Mouse (Mus musculus): ENCODE measurements around the gene Ppdpf. TPM values are rescaled to one million over a fixed set of nuclear protein-coding genes. Genes with fewer than 3 reads are reported as not detected.

Gene Ppdpf
- polyA plus RNA-seq, 1 experiment from 2014 or later, result 402 TPM

GRCm38 (mm10) chr2:181148318-181148955 is 38.6 kb upstream of the Ppdpf start:
- no peak overlapping the region for H3K9ac ChIP-seq (ENCODE audit: low read length)
- H3K4me2 ChIP-seq (ENCODE audit: low read depth), result peak overlapping the region; percentile 88
- no peaks in the 10 kb centered on the region for H3K9me3 ChIP-seq (ENCODE audit: control insufficient read depth, low read length)
- H3K27ac ChIP-seq (ENCODE audit: low read depth, low read length), result no peak overlapping the region
- peaks cover 13% of the 10 kb centered on the region; the same call in 1 of the 2 replicates for H3K27me3 ChIP-seq (ENCODE audit: control insufficient read depth, insufficient read depth, low read length)
- 12% methylated on average over 28 of the region's 31 CpGs for WGBS
- DNase-seq (ENCODE audit: low spot score), result no peak
- no peaks in the 10 kb centered on the region for H3K4me1 ChIP-seq (ENCODE audit: control insufficient read depth, insufficient read depth, low read length)
- no peak for ATAC-seq (ENCODE audit: insufficient read depth, low FRiP score, low TSS enrichment)
- no peaks in the 10 kb centered on the region for H3K36me3 ChIP-seq (ENCODE audit: control insufficient read depth, insufficient read depth, low read length)
- H3K4me3 ChIP-seq (ENCODE audit: low read depth, low read length), result peak overlapping the region; percentile 40

- no peak overlapping the region for H3K9ac ChIP-seq (ENCODE audit: low read length)
- H3K27me3 ChIP-seq (ENCODE audit: control insufficient read depth, insufficient read depth, low read length), result peaks cover 18% of the 10 kb centered on the region
- no peak overlapping the region for H3K4me2 ChIP-seq (ENCODE audit: low read depth)
- H3K36me3 ChIP-seq (ENCODE audit: control insufficient read depth, insufficient read depth, low read length), result no peaks in the 10 kb centered on the region
- H3K27ac ChIP-seq (ENCODE audit: low read depth, low read length), result no peak overlapping the region
- no peak for ATAC-seq (ENCODE audit: insufficient read depth, low FRiP score, low TSS enrichment)
- no peak for DNase-seq (ENCODE audit: low spot score)
- H3K4me1 ChIP-seq (ENCODE audit: control insufficient read depth, insufficient read depth, low read length), result no peaks in the 10 kb centered on the region
- WGBS, result 74% methylated on average over 6 of the region's 6 CpGs
- H3K9me3 ChIP-seq (ENCODE audit: control insufficient read depth, low read length), result no peaks in the 10 kb centered on the region
- no peak overlapping the region for H3K4me3 ChIP-seq (ENCODE audit: low read depth, low read length)
Observed at GRCm38 (mm10) chr2:181150281-181150680, 36.8 kb upstream of the Ppdpf start.

- Histone ChIP-seq H3K9ac (ENCODE audit: low read length) (no peak overlapping the region), H3K4me3 (ENCODE audit: low read depth, low read length) (no peak overlapping the region), H3K36me3 (ENCODE audit: control insufficient read depth, insufficient read depth, low read length) (no peaks in the 10 kb centered on the region), H3K9me3 (ENCODE audit: control insufficient read depth, low read length) (no peaks in the 10 kb centered on the region), H3K4me1 (ENCODE audit: control insufficient read depth, insufficient read depth, low read length) (no peaks in the 10 kb centered on the region), H3K27me3 (ENCODE audit: control insufficient read depth, insufficient read depth, low read length) (peaks cover 34% of the 10 kb centered on the region), H3K27ac (ENCODE audit: low read depth, low read length) (no peak overlapping the region), H3K4me2 (ENCODE audit: low read depth) (no peak overlapping the region)
- DNase-seq (ENCODE audit: low spot score) (no peak), ATAC-seq (ENCODE audit: insufficient read depth, low FRiP score, low TSS enrichment) (no peak)
- 95% methylated on average over 17 of the region's 17 CpGs for WGBS
Observed at GRCm38 (mm10) chr2:181152701-181153100, 34.3 kb upstream of the Ppdpf start.

GRCm38 (mm10) chr2:181153131-181153530 is 33.9 kb upstream of the Ppdpf start:
- Histone ChIP-seq H3K9ac (ENCODE audit: low read length) (no peak overlapping the region), H3K4me3 (ENCODE audit: low read depth, low read length) (no peak overlapping the region), H3K27me3 (ENCODE audit: control insufficient read depth, insufficient read depth, low read length) (peaks cover 33% of the 10 kb centered on the region), H3K27ac (ENCODE audit: low read depth, low read length) (no peak overlapping the region), H3K4me2 (ENCODE audit: low read depth) (no peak overlapping the region), H3K9me3 (ENCODE audit: control insufficient read depth, low read length) (no peaks in the 10 kb centered on the region), H3K36me3 (ENCODE audit: control insufficient read depth, insufficient read depth, low read length) (no peaks in the 10 kb centered on the region), H3K4me1 (ENCODE audit: control insufficient read depth, insufficient read depth, low read length) (no peaks in the 10 kb centered on the region)
- DNase-seq (ENCODE audit: low spot score), result no peak
- no peak for ATAC-seq (ENCODE audit: insufficient read depth, low FRiP score, low TSS enrichment)
- 84% methylated on average over 1 of the region's 1 CpGs for WGBS

- H3K27ac ChIP-seq (ENCODE audit: low read depth, low read length), result no peak overlapping the region
- 8% methylated on average over 1 of the region's 1 CpGs for WGBS
- no peak for ATAC-seq (ENCODE audit: insufficient read depth, low FRiP score, low TSS enrichment)
- H3K4me2 ChIP-seq (ENCODE audit: low read depth), result no peak overlapping the region
- DNase-seq (ENCODE audit: low spot score), result no peak
- no peaks in the 10 kb centered on the region for H3K36me3 ChIP-seq (ENCODE audit: control insufficient read depth, insufficient read depth, low read length)
- no peaks in the 10 kb centered on the region for H3K4me1 ChIP-seq (ENCODE audit: control insufficient read depth, insufficient read depth, low read length)
- no peak overlapping the region for H3K9ac ChIP-seq (ENCODE audit: low read length)
- peaks cover 31% of the 10 kb centered on the region for H3K27me3 ChIP-seq (ENCODE audit: control insufficient read depth, insufficient read depth, low read length)
- H3K4me3 ChIP-seq (ENCODE audit: low read depth, low read length), result no peak overlapping the region
- H3K9me3 ChIP-seq (ENCODE audit: control insufficient read depth, low read length), result no peaks in the 10 kb centered on the region
Observed at GRCm38 (mm10) chr2:181153837-181154236, 33.2 kb upstream of the Ppdpf start.

GRCm38 (mm10) chr2:181154361-181154760 is 32.7 kb upstream of the Ppdpf start:
- WGBS, result 89% methylated on average over 3 of the region's 3 CpGs
- Histone ChIP-seq H3K9ac (ENCODE audit: low read length) (no peak overlapping the region), H3K4me3 (ENCODE audit: low read depth, low read length) (no peak overlapping the region), H3K4me2 (ENCODE audit: low read depth) (no peak overlapping the region), H3K36me3 (ENCODE audit: control insufficient read depth, insufficient read depth, low read length) (no peaks in the 10 kb centered on the region), H3K4me1 (ENCODE audit: control insufficient read depth, insufficient read depth, low read length) (peaks cover under 1% of the 10 kb centered on the region; the same call in 1 of the 2 replicates), H3K27me3 (ENCODE audit: control insufficient read depth, insufficient read depth, low read length) (peaks cover 31% of the 10 kb centered on the region), H3K9me3 (ENCODE audit: control insufficient read depth, low read length) (no peaks in the 10 kb centered on the region), H3K27ac (ENCODE audit: low read depth, low read length) (no peak overlapping the region)
- ATAC-seq (ENCODE audit: insufficient read depth, low FRiP score, low TSS enrichment) (no peak), DNase-seq (ENCODE audit: low spot score) (no peak)

- Histone ChIP-seq H3K27ac (ENCODE audit: low read depth, low read length) (no peak overlapping the region), H3K36me3 (ENCODE audit: control insufficient read depth, insufficient read depth, low read length) (no peaks in the 10 kb centered on the region), H3K4me3 (ENCODE audit: low read depth, low read length) (no peak overlapping the region), H3K4me2 (ENCODE audit: low read depth) (no peak overlapping the region), H3K27me3 (ENCODE audit: control insufficient read depth, insufficient read depth, low read length) (peaks cover 31% of the 10 kb centered on the region), H3K9ac (ENCODE audit: low read length) (no peak overlapping the region), H3K9me3 (ENCODE audit: control insufficient read depth, low read length) (no peaks in the 10 kb centered on the region), H3K4me1 (ENCODE audit: control insufficient read depth, insufficient read depth, low read length) (peaks cover 6% of the 10 kb centered on the region)
- WGBS, result 82% methylated on average over 8 of the region's 8 CpGs
- no peak for ATAC-seq (ENCODE audit: insufficient read depth, low FRiP score, low TSS enrichment)
- no peak for DNase-seq (ENCODE audit: low spot score)
Observed at GRCm38 (mm10) chr2:181154831-181155415, 32.1 kb upstream of the Ppdpf start.

- ATAC-seq (ENCODE audit: insufficient read depth, low FRiP score, low TSS enrichment), result no peak
- 60% methylated on average over 4 of the region's 4 CpGs for WGBS
- H3K4me1 ChIP-seq (ENCODE audit: control insufficient read depth, insufficient read depth, low read length), result peaks cover 8% of the 10 kb centered on the region
- H3K4me3 ChIP-seq (ENCODE audit: low read depth, low read length), result peak overlapping the region; percentile 25
- no peak for DNase-seq (ENCODE audit: low spot score)
- H3K9me3 ChIP-seq (ENCODE audit: control insufficient read depth, low read length), result no peaks in the 10 kb centered on the region
- peak overlapping the region; percentile 45 for H3K4me2 ChIP-seq (ENCODE audit: low read depth)
- peaks cover 31% of the 10 kb centered on the region for H3K27me3 ChIP-seq (ENCODE audit: control insufficient read depth, insufficient read depth, low read length)
- H3K27ac ChIP-seq (ENCODE audit: low read depth, low read length), result no peak overlapping the region
- H3K9ac ChIP-seq (ENCODE audit: low read length), result peak overlapping the region; percentile 33; the same call in 1 of the 2 replicates
- no peaks in the 10 kb centered on the region for H3K36me3 ChIP-seq (ENCODE audit: control insufficient read depth, insufficient read depth, low read length)
Observed at GRCm38 (mm10) chr2:181155801-181156200, 31.2 kb upstream of the Ppdpf start.
